Mouse (Mus musculus) embryonic facial prominence, embryonic 10.5 days (tissue): ENCODE results near the gene Clic6. TPM values are rescaled to one million over a fixed set of nuclear protein-coding genes. Genes with fewer than 3 reads are reported as not detected.
"Not testable (repeated sequence)": the region's sequence is repeated elsewhere in the genome, so short reads cannot be mapped to it uniquely, and the experiment has no call there.

ENCODE experiments used
- DNase-seq: peaks from one replicate; pipeline ENCODE4 v3.0.0-alpha.2; 2017; ENCODE audit warnings: low spot score
- H3K27ac ChIP-seq: fragments of 300-500 bp; sonication (generic); replicated peaks from 2 replicates; pipeline ENCODE4 v1.5.1; 2016; ENCODE audit warnings: mild to moderate bottlenecking
- H3K27me3 ChIP-seq: fragments of 300-500 bp; sonication (generic); replicated peaks from 2 replicates; pipeline ENCODE4 v1.6.1; 2016; ENCODE audit warnings: low read depth, mild to moderate bottlenecking; ENCODE audit not compliant: poor library complexity, severe bottlenecking
- H3K36me3 ChIP-seq: fragments of 300-500 bp; sonication (generic); replicated peaks from 2 replicates; pipeline ENCODE4 v1.6.1; 2016; ENCODE audit warnings: mild to moderate bottlenecking, moderate library complexity
- H3K4me1 ChIP-seq: fragments of 300-500 bp; sonication (generic); 2 replicates; pipeline ENCODE4 v1.6.1; 2016
- H3K4me3 ChIP-seq: fragments of 300-500 bp; sonication (generic); 2 replicates; pipeline ENCODE4 v1.5.1; 2016; ENCODE audit warnings: mild to moderate bottlenecking, moderate library complexity
- H3K9me3 ChIP-seq: fragments of 300-500 bp; sonication (generic); 2 replicates; pipeline ENCODE4 v1.6.1; 2016; ENCODE audit warnings: mild to moderate bottlenecking
- WGBS: fragments of 180-500 bp; shearing (Covaris S2); methylation state at CpG from one replicate; pipeline ENCODE4 v1.1.7; 2016; 5-methylcytosine and 5-hydroxymethylcytosine counted together
- polyA plus RNA-seq: library from polyadenylated mRNA; unstranded; fragments of >200 nt; fragmentation: Nextera tagmentation; extraction: Ambion mirVana; gene quantifications from 2 replicates; pipeline ENCODE4 v1.2.1, GENCODE M21; 2016

Clic6 gene
- polyA plus RNA-seq, 1 experiment from 2014 or later: 5.6 TPM

GRCm38 (mm10) chr16:92510835-92511772 is 25.6 kb downstream of the Clic6 start:
- H3K27me3 ChIP-seq: peaks cover 4% of the 10 kb centered on the region; the same call in 1 of the 2 replicates
- no peaks in the 10 kb centered on the region for H3K9me3 ChIP-seq
- no peak overlapping the region for H3K4me3 ChIP-seq
- DNase-seq: no peak
- peaks cover 8% of the 10 kb centered on the region for H3K4me1 ChIP-seq
- no peaks in the 10 kb centered on the region for H3K36me3 ChIP-seq
- 72% methylated on average over 13 of the region's 13 CpGs for WGBS
- H3K27ac ChIP-seq: no peak overlapping the region

- H3K4me3 ChIP-seq: no peak overlapping the region
- 59% methylated on average over 5 of the region's 5 CpGs for WGBS
- H3K36me3 ChIP-seq: no peaks in the 10 kb centered on the region
- no peak overlapping the region for H3K27ac ChIP-seq
- no peaks in the 10 kb centered on the region for H3K9me3 ChIP-seq
- H3K4me1 ChIP-seq: peaks cover 8% of the 10 kb centered on the region
- DNase-seq: peak; percentile 58
- H3K27me3 ChIP-seq: peaks cover 4% of the 10 kb centered on the region; the same call in 1 of the 2 replicates
These were observed 26.3 kb downstream of the Clic6 start for GRCm38 (mm10) chr16:92511773-92512391.

GRCm38 (mm10) chr16:92514896-92515295 is 29.4 kb downstream of the Clic6 start:
- 76% methylated on average over 9 of the region's 9 CpGs for WGBS
- H3K27me3 ChIP-seq, H3K36me3 ChIP-seq, H3K9me3 ChIP-seq, DNase-seq, H3K27ac ChIP-seq, H3K4me3 ChIP-seq: not testable (repeated sequence)
- peaks cover 22% of the 10 kb centered on the region for H3K4me1 ChIP-seq

GRCm38 (mm10) chr16:92516139-92516538 is 30.6 kb downstream of the Clic6 start:
- DNase-seq: no peak
- peaks cover 28% of the 10 kb centered on the region for H3K4me1 ChIP-seq
- 91% methylated on average over 9 of the region's 9 CpGs for WGBS
- H3K9me3 ChIP-seq: no peaks in the 10 kb centered on the region
- H3K4me3 ChIP-seq: no peak overlapping the region
- no peak overlapping the region for H3K27ac ChIP-seq
- H3K36me3 ChIP-seq: no peaks in the 10 kb centered on the region
- H3K27me3 ChIP-seq: peaks cover 4% of the 10 kb centered on the region; the same call in 1 of the 2 replicates

- no peaks in the 10 kb centered on the region; the same call in 1 of the 2 replicates for H3K27me3 ChIP-seq
- no peak for DNase-seq
- 63% methylated on average over 4 of the region's 4 CpGs for WGBS
- peak overlapping the region; percentile 4; the same call in 1 of the 2 replicates for H3K27ac ChIP-seq
- H3K9me3 ChIP-seq: no peaks in the 10 kb centered on the region
- no peaks in the 10 kb centered on the region for H3K36me3 ChIP-seq
- H3K4me3 ChIP-seq: no peak overlapping the region
- peaks cover 28% of the 10 kb centered on the region for H3K4me1 ChIP-seq
These were observed 33.2 kb downstream of the Clic6 start for GRCm38 (mm10) chr16:92518718-92519117.

- peak; percentile 58 for DNase-seq
- Histone ChIP-seq H3K36me3 (no peaks in the 10 kb centered on the region), H3K27me3 (0 out of 2 replicates have a peak, but pooled peaks cover 2% of the 10 kb centered on the region), H3K9me3 (no peaks in the 10 kb centered on the region), H3K4me3 (no peak overlapping the region), H3K4me1 (peaks cover 28% of the 10 kb centered on the region), H3K27ac (no peak overlapping the region)
- WGBS: 55% methylated on average over 13 of the region's 13 CpGs
These were observed 34.4 kb downstream of the Clic6 start for GRCm38 (mm10) chr16:92519820-92520492.

GRCm38 (mm10) chr16:92523351-92523750 is 37.8 kb downstream of the Clic6 start:
- 80% methylated on average over 8 of the region's 8 CpGs for WGBS
- no peak overlapping the region for H3K4me3 ChIP-seq
- no peak overlapping the region for H3K27ac ChIP-seq
- no peaks in the 10 kb centered on the region for H3K9me3 ChIP-seq
- peaks cover 26% of the 10 kb centered on the region for H3K4me1 ChIP-seq
- no peaks in the 10 kb centered on the region for H3K36me3 ChIP-seq
- 0 out of 2 replicates have a peak, but pooled peaks cover 7% of the 10 kb centered on the region for H3K27me3 ChIP-seq
- DNase-seq: no peak

GRCm38 (mm10) chr16:92524651-92525050 is 39.1 kb downstream of the Clic6 start:
- WGBS: 84% methylated on average over 8 of the region's 8 CpGs
- no peak for DNase-seq
- H3K27ac ChIP-seq: no peak overlapping the region
- H3K9me3 ChIP-seq: 0 out of 2 replicates have a peak, but pooled peaks cover 4% of the 10 kb centered on the region
- H3K4me1 ChIP-seq: peaks cover 13% of the 10 kb centered on the region
- H3K36me3 ChIP-seq: peaks cover 4% of the 10 kb centered on the region; the same call in 1 of the 2 replicates
- no peak overlapping the region for H3K4me3 ChIP-seq
- 0 out of 2 replicates have a peak, but pooled peaks cover 7% of the 10 kb centered on the region for H3K27me3 ChIP-seq

- 0 out of 2 replicates have a peak, but pooled peaks cover 7% of the 10 kb centered on the region for H3K27me3 ChIP-seq
- peaks cover 9% of the 10 kb centered on the region for H3K4me1 ChIP-seq
- H3K4me3 ChIP-seq: no peak overlapping the region
- 88% methylated on average over 10 of the region's 10 CpGs for WGBS
- peaks cover 4% of the 10 kb centered on the region for H3K36me3 ChIP-seq
- no peak for DNase-seq
- H3K9me3 ChIP-seq: 0 out of 2 replicates have a peak, but pooled peaks cover 6% of the 10 kb centered on the region
- no peak overlapping the region for H3K27ac ChIP-seq
These were observed 40.4 kb downstream of the Clic6 start for GRCm38 (mm10) chr16:92525919-92526318.

GRCm38 (mm10) chr16:92535258-92535657 is 49.7 kb downstream of the Clic6 start:
- WGBS: 85% methylated on average over 2 of the region's 2 CpGs
- H3K4me3 ChIP-seq: no peak overlapping the region
- H3K4me1 ChIP-seq: peaks cover 16% of the 10 kb centered on the region
- H3K27ac ChIP-seq: no peak overlapping the region
- H3K27me3 ChIP-seq: no peaks in the 10 kb centered on the region
- H3K36me3 ChIP-seq: no peaks in the 10 kb centered on the region; the same call in 1 of the 2 replicates
- no peak for DNase-seq
- 0 out of 2 replicates have a peak, but pooled peaks cover 5% of the 10 kb centered on the region for H3K9me3 ChIP-seq

GRCm38 (mm10) chr16:92538356-92538755 is 52.8 kb downstream of the Clic6 start:
- Histone ChIP-seq H3K9me3 (no peaks in the 10 kb centered on the region), H3K4me1 (peaks cover 16% of the 10 kb centered on the region), H3K27ac (no peak overlapping the region), H3K36me3 (no peaks in the 10 kb centered on the region), H3K4me3 (no peak overlapping the region), H3K27me3 (no peaks in the 10 kb centered on the region)
- WGBS: 83% methylated on average over 6 of the region's 6 CpGs
- no peak for DNase-seq

- Histone ChIP-seq H3K27me3 (no peaks in the 10 kb centered on the region), H3K4me1 (no peaks in the 10 kb centered on the region), H3K9me3 (no peaks in the 10 kb centered on the region), H3K36me3 (no peaks in the 10 kb centered on the region), H3K27ac (no peak overlapping the region), H3K4me3 (no peak overlapping the region)
- DNase-seq: peak; percentile 26
- 48% methylated on average over 1 of the region's 1 CpGs for WGBS
These were observed 58.7 kb downstream of the Clic6 start for GRCm38 (mm10) chr16:92544264-92544663.
